Mouse (Mus musculus): Measurements from ENCODE around the gene Gpr174.
"Not testable (repeated sequence)": the region's sequence is repeated elsewhere in the genome, so short reads cannot be mapped to it uniquely, and the experiment has no call there.

Gene Gpr174

GRCm38 (mm10) chrX:107255486-107256227, at the start of gene Gpr174:
Gpr174 (plus strand) TSS chrX:107255878.
- in situ Hi-C loops (cut with MboI, MseI), result no loop called here

GRCm38 (mm10) chrX:107217577-107218090, 38.0 kb upstream of the Gpr174 start:
- in situ Hi-C loops (cut with MboI, MseI), result no loop called here

GRCm38 (mm10) chrX:107224846-107225245, 30.8 kb upstream of the Gpr174 start:
- in situ Hi-C loops (cut with MboI, MseI), result no loop called here

- in situ Hi-C loops (cut with MboI, MseI), result no loop called here
These were observed 24.5 kb upstream of the Gpr174 start for GRCm38 (mm10) chrX:107231214-107231613.

GRCm38 (mm10) chrX:107234655-107235054, 21.0 kb upstream of the Gpr174 start:
- in situ Hi-C loops (cut with MboI, MseI), result no loop called here

- in situ Hi-C loops (cut with MboI, MseI), result no loop called here
These were observed 19.2 kb upstream of the Gpr174 start for GRCm38 (mm10) chrX:107236461-107236860.

GRCm38 (mm10) chrX:107250390-107250789, 5.3 kb upstream of the Gpr174 start:
- in situ Hi-C loops (cut with MboI, MseI), result no loop called here

- in situ Hi-C loops (cut with MboI, MseI), result no loop called here
These were observed 8.9 kb downstream of the Gpr174 start for GRCm38 (mm10) chrX:107264619-107265018.

GRCm38 (mm10) chrX:107277606-107278005, 21.9 kb downstream of the Gpr174 start:
- in situ Hi-C loops (cut with MboI, MseI), result no loop called here

- in situ Hi-C loops (cut with MboI, MseI), result no loop called here
These were observed 28.5 kb downstream of the Gpr174 start for GRCm38 (mm10) chrX:107284211-107284610.

- in situ Hi-C loops (cut with MboI, MseI), result not testable (repeated sequence)
These were observed 42.2 kb downstream of the Gpr174 start for GRCm38 (mm10) chrX:107297861-107298260.

- in situ Hi-C loops (cut with MboI, MseI), result no loop called here
These were observed 43.1 kb downstream of the Gpr174 start for GRCm38 (mm10) chrX:107298761-107299160.

GRCm38 (mm10) chrX:107306492-107306891, 50.8 kb downstream of the Gpr174 start:
- in situ Hi-C loops (cut with MboI, MseI), result no loop called here

GRCm38 (mm10) chrX:107312533-107312932, 56.9 kb downstream of the Gpr174 start:
- in situ Hi-C loops (cut with MboI, MseI), result no loop called here

GRCm38 (mm10) chrX:107325697-107326381, 70.2 kb downstream of the Gpr174 start:
- in situ Hi-C loops (cut with MboI, MseI), result no loop called here

GRCm38 (mm10) chrX:107329849-107330248, 74.2 kb downstream of the Gpr174 start:
- in situ Hi-C loops (cut with MboI, MseI), result no loop called here

- in situ Hi-C loops (cut with MboI, MseI), result no loop called here
These were observed 80.9 kb downstream of the Gpr174 start for GRCm38 (mm10) chrX:107336609-107337008.

GRCm38 (mm10) chrX:107341980-107342379, 86.3 kb downstream of the Gpr174 start:
- in situ Hi-C loops (cut with MboI, MseI), result no loop called here

All from T-helper 1 cell (primary cell).